Mouse (Mus musculus) embryonic fibroblast, embryonic 13.5 days (primary cell): ENCODE data around the gene Zfp120.

ENCODE experiments used
- CTCF ChIP-seq: IDR thresholded peaks from 2 replicates; pipeline ENCODE4 v1.5.1; 2011; ENCODE audit warnings: mild to moderate bottlenecking, control low read depth, low read length, moderate library complexity, borderline replicate concordance; ENCODE audit not compliant: insufficient read depth
- POLR2A ChIP-seq: IDR thresholded peaks from 2 replicates; pipeline ENCODE4 v1.6.1; 2011; ENCODE audit warnings: low read depth, mild to moderate bottlenecking, control low read depth, low read length, moderate library complexity

DNA sequence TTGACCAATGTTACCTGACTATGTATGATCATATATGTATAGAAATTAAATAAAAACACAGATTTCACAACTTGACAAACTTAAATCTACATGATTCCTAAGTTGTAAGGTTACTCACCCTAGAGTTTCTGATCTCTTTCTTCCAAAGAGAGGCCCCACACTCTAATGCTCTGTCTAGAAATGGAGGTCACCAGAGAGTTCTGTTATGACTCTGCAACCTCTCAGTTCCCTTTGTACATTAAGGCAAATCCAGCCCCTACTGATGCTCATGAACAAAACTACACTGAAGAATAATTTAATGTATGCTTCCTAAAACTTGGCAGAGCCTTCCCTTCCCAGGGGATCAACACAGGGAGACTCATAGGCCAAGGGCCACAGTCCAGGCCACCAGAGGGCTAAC is 30.2 kb upstream of the Zfp120 start:
- TF ChIP-seq CTCF = no peak
- no peak for TF ChIP-seq POLR2A
